Mouse (Mus musculus): ENCODE measurements around the gene Zfp384. TPM values are rescaled to one million over a fixed set of nuclear protein-coding genes. Genes with fewer than 3 reads are reported as not detected.
"Not testable (repeated sequence)": the region's sequence is repeated elsewhere in the genome, so short reads cannot be mapped to it uniquely, and the experiment has no call there.

The Zfp384 gene
- total RNA-seq, 2 experiments from 2014 or later, result 28.1 to 32.8 TPM

DNA sequence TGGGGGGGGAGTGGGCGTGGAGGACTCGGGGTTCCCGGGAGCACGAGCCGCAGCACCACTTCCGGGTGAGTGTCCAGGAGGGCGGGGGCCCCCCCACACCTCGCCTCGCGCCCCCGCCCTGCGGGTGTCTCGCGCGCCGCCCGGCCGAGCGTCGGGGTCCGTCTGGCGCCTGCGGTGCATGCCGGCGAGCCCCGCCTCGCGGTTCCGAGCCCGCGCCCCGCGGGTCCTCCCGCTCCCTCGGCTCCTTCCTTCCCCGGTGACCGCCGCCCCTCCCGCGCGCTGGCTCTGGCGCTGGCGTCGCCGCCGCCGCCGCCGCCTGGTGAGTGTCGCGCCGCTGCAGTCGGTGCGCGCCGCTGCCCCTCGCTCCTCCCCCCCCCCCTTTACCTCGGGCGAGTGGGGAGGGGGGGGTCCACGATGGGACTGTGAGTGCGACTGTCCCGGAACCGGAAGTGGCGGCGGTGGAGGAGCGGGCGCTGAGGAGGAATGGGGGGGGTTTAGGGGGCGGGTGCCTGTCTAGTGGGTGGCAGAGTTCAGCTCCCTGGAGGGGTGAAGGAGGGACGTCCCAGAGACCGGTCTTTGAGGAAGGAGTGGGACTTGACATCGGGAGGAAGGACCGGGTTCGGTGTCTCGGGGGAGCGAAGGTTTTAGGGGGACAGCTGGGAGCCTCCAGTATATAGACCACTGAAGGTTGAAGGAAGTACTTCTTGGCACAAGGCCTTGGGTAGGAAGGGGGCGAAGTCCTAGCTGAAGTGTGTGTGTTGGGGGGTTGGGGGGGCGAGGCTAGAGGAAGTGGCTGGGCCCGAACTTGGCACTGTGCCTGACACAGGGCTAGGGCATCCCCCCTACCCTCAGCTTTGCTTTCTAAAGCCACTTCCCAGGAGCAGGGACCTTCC is 482 bp downstream of the Zfp384 start:
- peak; percentile 71 to 86 for DNase-seq (ENCODE audit: low spot score in 2 of 2)

DNA sequence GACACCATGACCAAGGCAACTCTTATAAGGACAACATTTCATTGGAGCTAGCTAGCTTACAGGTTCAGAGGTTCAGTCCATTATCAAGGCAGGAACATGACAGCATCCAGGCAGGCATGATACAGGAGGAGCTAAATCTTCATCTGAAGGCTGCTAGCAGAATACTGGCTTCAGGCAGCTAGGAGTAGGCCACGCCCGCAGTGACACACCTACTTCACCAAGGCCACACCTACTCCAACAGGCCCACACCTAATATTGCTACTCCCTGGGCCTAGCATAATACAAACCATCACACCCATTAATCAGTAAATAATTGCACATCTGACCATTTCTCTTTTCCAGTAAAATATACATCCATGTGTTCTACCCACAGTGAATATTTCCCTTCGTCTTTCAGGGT is 8.7 kb downstream of the Zfp384 start:
- DNase-seq (ENCODE audit: low spot score in 2 of 2), result no peak

DNA sequence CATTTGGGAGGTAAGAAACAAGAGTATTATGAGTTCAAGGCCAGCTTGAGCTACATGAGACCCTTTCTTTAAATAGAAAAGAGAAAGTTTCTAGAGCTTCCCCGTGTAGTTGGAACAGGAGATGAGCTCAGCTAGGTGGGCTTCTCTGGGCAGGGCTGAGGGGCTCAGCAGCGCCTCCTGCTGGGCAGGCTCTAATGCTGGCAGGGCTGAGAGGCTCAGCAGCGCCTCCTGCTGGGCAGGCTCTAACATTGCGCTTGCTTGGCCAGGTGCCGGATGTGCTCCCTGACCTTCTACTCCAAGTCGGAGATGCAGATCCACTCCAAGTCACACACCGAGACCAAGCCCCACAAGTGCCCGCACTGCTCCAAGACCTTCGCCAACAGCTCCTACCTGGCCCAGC is 21.6 kb downstream of the Zfp384 start:
- peak; percentile 36 to 56 for DNase-seq (ENCODE audit: low spot score in 2 of 2)

DNA sequence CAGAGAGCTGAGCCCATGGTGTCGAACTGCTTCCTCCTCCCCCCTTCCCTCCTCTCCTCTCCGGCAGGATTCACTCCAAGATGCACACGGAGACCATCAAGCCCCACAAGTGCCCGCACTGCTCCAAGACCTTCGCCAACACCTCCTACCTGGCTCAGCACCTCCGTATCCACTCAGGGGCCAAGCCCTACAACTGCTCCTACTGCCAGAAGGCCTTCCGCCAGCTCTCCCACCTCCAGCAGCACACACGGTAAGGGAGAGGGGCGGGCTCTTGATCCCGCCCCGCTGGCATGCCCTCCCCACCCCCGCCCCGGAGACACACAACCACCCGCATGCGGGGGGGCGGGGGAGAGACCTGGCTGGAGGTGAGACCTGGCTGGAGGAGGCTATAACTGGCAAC is 22.7 kb downstream of the Zfp384 start:
- no peak for DNase-seq (ENCODE audit: low spot score in 2 of 2)

DNA sequence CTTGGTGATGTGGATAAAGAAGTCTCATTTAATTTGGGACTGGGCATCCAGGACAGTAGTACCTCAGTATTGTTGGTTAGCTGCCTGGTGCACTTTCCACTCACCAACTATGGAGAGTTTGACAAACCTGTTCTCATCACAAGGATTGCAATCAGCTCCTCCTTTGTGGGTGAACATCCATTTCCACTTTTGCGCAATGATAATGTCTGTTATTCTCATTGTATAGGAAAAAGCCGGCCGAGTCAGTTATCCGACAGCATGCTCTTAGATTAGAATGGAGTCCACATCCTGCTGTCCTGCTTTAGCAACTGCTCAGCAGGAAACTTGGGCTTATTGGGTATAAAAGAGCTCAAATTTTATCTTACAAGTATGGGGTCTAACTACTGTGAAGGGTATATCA is 29.7 kb downstream of the Zfp384 start:
- DNase-seq (ENCODE audit: low spot score in 2 of 2), result no peak

GRCm38 (mm10) chr6:125039131-125039530 is 30.2 kb downstream of the Zfp384 start:
- DNase-seq (ENCODE audit: low spot score in 2 of 2), result no peak

DNA sequence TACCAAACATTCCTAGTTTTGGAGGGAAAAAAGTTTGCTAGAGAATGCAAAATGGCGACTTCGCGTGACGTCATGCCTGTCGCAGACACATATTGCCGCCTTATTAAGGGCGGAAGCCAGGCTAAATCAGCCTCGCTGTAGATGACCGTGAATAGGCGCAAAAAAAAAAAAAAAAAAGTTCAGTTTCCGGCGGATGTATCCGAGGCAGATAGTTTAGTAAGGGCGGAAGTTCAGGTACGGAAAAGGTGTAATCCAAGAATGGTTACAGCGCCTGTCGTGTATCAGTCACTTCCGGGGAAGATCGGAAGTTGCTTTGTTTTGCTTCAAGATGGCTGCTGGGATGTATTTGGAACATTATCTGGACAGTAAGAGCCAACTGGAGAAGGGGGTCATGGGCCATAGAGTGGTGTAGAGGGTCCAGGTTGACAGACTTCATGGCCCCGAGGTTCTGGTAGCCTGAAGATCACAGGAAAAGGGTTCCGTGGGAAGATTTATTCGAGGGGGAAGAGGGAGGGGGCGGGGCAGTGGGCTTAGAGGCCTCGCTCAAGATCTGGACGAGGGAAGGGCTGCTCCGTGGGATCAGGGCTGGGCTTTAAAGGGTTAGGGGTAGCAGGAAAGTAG is 30.7 kb downstream of the Zfp384 start, which contains the start of gene Ing4:
TSS of gene Ing4 (plus strand) at position 228 of the 621 bp plus-strand sequence.
- peak; percentile 57 to 89 for DNase-seq (ENCODE audit: low spot score in 2 of 2)

GRCm38 (mm10) chr6:125040221-125040620 is 31.3 kb downstream of the Zfp384 start:
- DNase-seq (ENCODE audit: low spot score in 2 of 2), result no peak

GRCm38 (mm10) chr6:125041047-125041446 is 32.1 kb downstream of the Zfp384 start:
- no peak for DNase-seq (ENCODE audit: low spot score in 2 of 2)

DNA sequence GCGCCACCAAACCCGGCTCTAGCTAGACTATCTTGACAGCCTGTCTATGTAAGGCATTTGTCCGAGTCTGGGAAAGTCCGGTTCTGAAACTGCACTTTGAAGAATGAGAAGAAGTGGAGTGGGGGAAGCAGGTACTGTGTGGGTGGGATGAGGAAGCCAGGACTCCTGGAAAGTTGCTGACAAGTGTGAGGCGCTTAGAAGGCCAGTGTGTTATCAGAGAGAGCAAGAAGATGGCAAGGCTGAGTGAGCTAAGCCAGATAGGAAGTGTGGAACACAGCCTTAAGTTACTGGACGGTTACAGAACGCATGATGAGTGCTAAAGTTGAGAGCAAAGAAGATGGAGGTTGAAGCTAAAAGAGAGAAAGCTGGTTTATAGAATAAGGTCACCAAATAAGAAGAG is 33.1 kb downstream of the Zfp384 start:
- DNase-seq (ENCODE audit: low spot score in 2 of 2), result no peak

- peak; percentile 69 to 84 for DNase-seq (ENCODE audit: low spot score in 2 of 2)
These were observed 37.7 kb downstream of the Zfp384 start for GRCm38 (mm10) chr6:125046691-125047090.

DNA sequence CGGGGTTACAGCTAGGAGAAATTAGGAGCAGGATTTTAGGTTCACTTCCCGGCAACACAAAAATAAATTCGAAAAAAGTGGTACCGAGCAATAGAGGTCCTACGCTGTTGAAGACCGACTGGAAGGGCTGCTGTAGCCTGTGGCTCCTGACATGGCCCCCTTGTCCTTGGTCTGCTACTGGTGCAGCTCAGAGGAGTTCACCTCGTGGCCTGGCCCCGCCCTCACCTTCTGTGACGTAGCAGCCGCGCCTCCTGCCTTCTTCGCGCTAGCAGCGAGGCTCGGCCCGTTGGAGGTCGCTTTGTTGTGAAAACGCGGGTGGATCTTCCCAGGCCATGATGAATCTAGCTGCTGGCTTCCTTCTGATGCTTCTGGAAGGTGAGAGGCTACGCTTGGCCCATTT is 40.7 kb downstream of the Zfp384 start, which contains the start of gene Acrbp:
TSS of gene Acrbp (plus strand) at position 12 of the 400 bp plus-strand sequence.
- DNase-seq (ENCODE audit: low spot score in 2 of 2), result no peak

GRCm38 (mm10) chr6:125051237-125051636 is 42.3 kb downstream of the Zfp384 start:
- no peak for DNase-seq (ENCODE audit: low spot score in 2 of 2)

DNA sequence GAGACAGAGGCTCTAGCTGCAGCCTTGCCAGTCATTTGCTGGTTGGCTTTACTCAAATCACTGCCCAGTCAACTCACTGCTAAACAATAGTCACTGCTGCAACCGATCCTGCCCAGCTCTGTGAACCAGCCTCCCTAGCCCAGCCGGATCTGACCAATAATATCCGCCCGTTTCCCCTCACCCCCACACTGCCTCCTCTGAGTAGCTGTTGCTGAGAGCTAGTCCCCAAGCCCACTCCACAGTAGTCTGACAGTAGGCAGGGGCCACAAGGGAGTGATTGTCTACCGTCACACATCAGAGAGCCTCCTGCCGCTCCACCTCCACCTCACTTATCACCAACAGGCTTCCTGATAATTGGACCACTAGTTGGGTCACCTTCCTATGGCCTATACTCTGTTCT is 52.5 kb downstream of the Zfp384 start:
- no peak for DNase-seq (ENCODE audit: low spot score in 2 of 2)

DNA sequence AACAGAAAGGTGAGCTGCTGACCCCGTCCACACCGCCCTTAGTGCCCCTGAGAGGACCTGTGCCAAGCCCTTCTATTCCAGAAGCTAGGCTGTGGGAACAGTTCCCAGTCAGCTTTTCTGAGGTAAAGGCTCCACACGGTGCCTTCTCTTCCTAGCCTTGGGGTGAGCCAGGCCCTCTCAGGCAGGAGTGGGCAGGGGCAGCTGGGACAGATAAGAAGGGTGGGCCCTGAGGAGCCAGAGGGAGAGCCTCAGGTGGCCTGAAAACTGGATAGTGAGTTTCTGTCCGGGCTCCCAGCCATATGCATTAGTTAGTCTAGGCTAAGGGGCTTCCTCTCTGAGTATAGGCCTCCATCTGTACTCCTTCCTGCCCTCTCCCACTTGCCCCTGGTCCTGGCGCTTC is 53.6 kb downstream of the Zfp384 start:
- DNase-seq (ENCODE audit: low spot score in 2 of 2), result no peak

DNA sequence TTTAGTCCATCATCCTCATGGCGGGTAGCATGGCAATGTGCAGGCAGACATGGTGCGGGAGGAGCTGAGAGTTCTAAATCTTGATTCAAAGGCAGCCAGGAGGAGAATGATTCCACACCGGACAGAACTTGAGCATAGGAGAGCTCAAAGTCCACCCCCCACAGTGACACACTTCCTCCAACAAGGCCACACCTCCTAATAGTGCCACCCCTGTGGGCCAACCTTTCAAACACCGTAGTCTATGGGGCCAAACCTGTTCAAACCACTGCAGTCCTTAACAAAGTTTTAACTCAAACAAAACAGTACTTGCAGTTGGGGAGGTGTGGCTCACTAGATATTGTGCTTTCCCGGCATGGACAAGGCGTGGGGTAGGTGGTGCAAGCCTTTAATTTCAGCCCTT is 55.0 kb downstream of the Zfp384 start:
- DNase-seq (ENCODE audit: low spot score in 2 of 2), result no peak

GRCm38 (mm10) chr6:125065223-125065622 is 56.3 kb downstream of the Zfp384 start:
- DNase-seq (ENCODE audit: low spot score in 2 of 2), result not testable (repeated sequence)

GRCm38 (mm10) chr6:125067571-125067995 is 58.6 kb downstream of the Zfp384 start, which contains the start of gene Lpar5:
TSS of gene Lpar5 (plus strand) at chr6:125067920.
- no peak for DNase-seq (ENCODE audit: low spot score in 2 of 2)

- DNase-seq (ENCODE audit: low spot score in 2 of 2), result no peak
These were observed 62.4 kb downstream of the Zfp384 start for GRCm38 (mm10) chr6:125071170-125071895.

GRCm38 (mm10) chr6:125071896-125072279 is 62.9 kb downstream of the Zfp384 start:
- DNase-seq (ENCODE audit: low spot score in 2 of 2), result peak in 1 of 2 experiments; percentile 45

DNA sequence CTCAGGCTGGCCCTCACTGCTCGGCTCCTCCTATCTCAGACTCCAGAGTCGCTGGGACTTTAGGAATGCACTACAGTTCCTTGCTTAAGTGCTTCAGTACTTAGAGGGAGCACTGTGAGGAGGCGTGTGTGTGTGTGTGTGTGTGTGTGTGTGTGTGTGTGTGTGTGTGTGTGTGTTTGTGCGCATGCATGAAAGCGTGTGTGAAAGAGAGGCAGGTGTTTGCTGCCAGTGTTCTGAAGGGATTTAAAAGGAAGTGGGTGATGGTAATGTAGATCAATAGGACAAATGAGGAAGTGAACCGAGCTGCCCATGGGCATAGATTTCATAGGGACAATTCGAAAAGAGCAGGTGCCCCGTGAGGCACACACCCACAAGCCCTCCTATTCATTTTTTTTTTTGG is 64.9 kb downstream of the Zfp384 start:
- no peak for DNase-seq (ENCODE audit: low spot score in 2 of 2)

DNA sequence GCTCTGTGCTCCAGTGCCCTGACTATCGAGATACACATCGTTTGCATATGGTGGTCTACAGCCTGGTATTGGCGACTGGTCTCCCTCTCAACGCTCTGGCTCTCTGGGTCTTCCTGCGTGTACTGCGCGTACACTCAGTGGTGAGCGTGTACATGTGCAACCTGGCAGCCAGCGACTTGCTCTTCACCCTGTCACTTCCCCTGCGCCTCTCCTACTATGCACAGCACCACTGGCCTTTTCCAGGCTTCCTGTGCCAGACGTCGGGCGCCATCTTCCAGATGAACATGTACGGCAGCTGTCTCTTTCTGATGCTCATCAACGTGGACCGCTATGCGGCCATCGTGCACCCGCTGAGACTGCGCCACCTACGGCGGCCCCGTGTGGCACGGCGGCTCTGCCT is 72.4 kb downstream of the Zfp384 start:
- DNase-seq (ENCODE audit: low spot score in 2 of 2), result no peak

All from gastrocnemius, postnatal 4 days (tissue).